Mouse (Mus musculus): ENCODE measurements around the gene Tcea3.

Gene Tcea3

GRCm38 (mm10) chr4:136281097-136281496 is 33.6 kb downstream of the Tcea3 start:
- no peak for DNase-seq (ENCODE audit: low read depth, low spot score)

- DNase-seq (ENCODE audit: low read depth, low spot score): no peak
Observed at GRCm38 (mm10) chr4:136281611-136282010, 34.1 kb downstream of the Tcea3 start.

GRCm38 (mm10) chr4:136282621-136283480 is 35.3 kb downstream of the Tcea3 start:
- no peak for DNase-seq (ENCODE audit: low read depth, low spot score)

- DNase-seq (ENCODE audit: low read depth, low spot score): no peak
Observed at GRCm38 (mm10) chr4:136283783-136284182, 36.3 kb downstream of the Tcea3 start.

- DNase-seq (ENCODE audit: low read depth, low spot score): peak; percentile 15
Observed at GRCm38 (mm10) chr4:136284455-136284854, 36.9 kb downstream of the Tcea3 start, which contains the start of gene Zfp46. Zfp46 (plus strand) TSS chr4:136284683.

GRCm38 (mm10) chr4:136284891-136285290 is 37.4 kb downstream of the Tcea3 start:
- DNase-seq (ENCODE audit: low read depth, low spot score): no peak

GRCm38 (mm10) chr4:136285348-136285810 is 37.9 kb downstream of the Tcea3 start:
- DNase-seq (ENCODE audit: low read depth, low spot score): peak; percentile 86

- DNase-seq (ENCODE audit: low read depth, low spot score): peak; percentile 89
Observed at GRCm38 (mm10) chr4:136285811-136286371, 38.4 kb downstream of the Tcea3 start.

GRCm38 (mm10) chr4:136289918-136290780 is 42.6 kb downstream of the Tcea3 start:
- no peak for DNase-seq (ENCODE audit: low read depth, low spot score)

GRCm38 (mm10) chr4:136290781-136291595 is 43.5 kb downstream of the Tcea3 start:
- DNase-seq (ENCODE audit: low read depth, low spot score): no peak

- DNase-seq (ENCODE audit: low read depth, low spot score): no peak
Observed at GRCm38 (mm10) chr4:136291692-136292091, 44.2 kb downstream of the Tcea3 start.

GRCm38 (mm10) chr4:136295941-136296340 is 48.4 kb downstream of the Tcea3 start:
- DNase-seq (ENCODE audit: low read depth, low spot score): no peak

- no peak for DNase-seq (ENCODE audit: low read depth, low spot score)
Observed at GRCm38 (mm10) chr4:136302462-136302861, 54.9 kb downstream of the Tcea3 start.

- DNase-seq (ENCODE audit: low read depth, low spot score): no peak
Observed at GRCm38 (mm10) chr4:136304181-136304580, 56.7 kb downstream of the Tcea3 start.

GRCm38 (mm10) chr4:136308355-136308754 is 60.8 kb downstream of the Tcea3 start:
- DNase-seq (ENCODE audit: low read depth, low spot score): no peak

GRCm38 (mm10) chr4:136309780-136310179 is 62.3 kb downstream of the Tcea3 start:
- no peak for DNase-seq (ENCODE audit: low read depth, low spot score)

- peak; percentile 98 for DNase-seq (ENCODE audit: low read depth, low spot score)
Observed at GRCm38 (mm10) chr4:136310229-136311041, 62.9 kb downstream of the Tcea3 start, which contains the start of gene Hnrnpr. Hnrnpr (plus strand) TSS chr4:136310942.

- DNase-seq (ENCODE audit: low read depth, low spot score): no peak
Observed at GRCm38 (mm10) chr4:136311042-136311999, 63.8 kb downstream of the Tcea3 start.

- no peak for DNase-seq (ENCODE audit: low read depth, low spot score)
Observed at GRCm38 (mm10) chr4:136312616-136313015, 65.1 kb downstream of the Tcea3 start.
